Mouse (Mus musculus) urinary bladder, postnatal 10 days (tissue): ENCODE data around the gene Pnmt.

ENCODE experiments used
- DNase-seq: peaks from one replicate; pipeline ENCODE4 v3.0.0; 2022; ENCODE audit warnings: low spot score

Gene Pnmt

GRCm38 (mm10) chr11:98384721-98385637 is 1.3 kb upstream of the Pnmt start:
- no peak for DNase-seq

GRCm38 (mm10) chr11:98386596-98386995 is 346 bp downstream of the Pnmt start:
- no peak for DNase-seq

GRCm38 (mm10) chr11:98387056-98387577 is 867 bp downstream of the Pnmt start:
- no peak for DNase-seq

- DNase-seq: no peak
These were observed 2.0 kb downstream of the Pnmt start for GRCm38 (mm10) chr11:98388282-98388681.

- DNase-seq: no peak
These were observed 3.1 kb downstream of the Pnmt start for GRCm38 (mm10) chr11:98389221-98389780.

GRCm38 (mm10) chr11:98390141-98390540 is 3.9 kb downstream of the Pnmt start:
- no peak for DNase-seq

- DNase-seq: no peak
These were observed 5.8 kb downstream of the Pnmt start for GRCm38 (mm10) chr11:98392034-98392433.

- DNase-seq: no peak
These were observed 6.4 kb downstream of the Pnmt start for GRCm38 (mm10) chr11:98392645-98393044.

GRCm38 (mm10) chr11:98393317-98393716 is 7.1 kb downstream of the Pnmt start:
- no peak for DNase-seq

- DNase-seq: no peak
These were observed 8.1 kb downstream of the Pnmt start for GRCm38 (mm10) chr11:98394301-98394700.

- no peak for DNase-seq
These were observed 8.8 kb downstream of the Pnmt start for GRCm38 (mm10) chr11:98395041-98395440.

- DNase-seq: no peak
These were observed 11.7 kb downstream of the Pnmt start for GRCm38 (mm10) chr11:98397946-98398345.

- DNase-seq: peak; percentile 39
These were observed 14.0 kb downstream of the Pnmt start, which contains the start of gene Pgap3 for GRCm38 (mm10) chr11:98400161-98400726. Gene Pgap3 (minus strand): TSS chr11:98400490.

- DNase-seq: no peak
These were observed 14.6 kb downstream of the Pnmt start for GRCm38 (mm10) chr11:98400816-98401215.

GRCm38 (mm10) chr11:98406621-98407020 is 20.4 kb downstream of the Pnmt start:
- DNase-seq: no peak

- DNase-seq: no peak
These were observed 22.6 kb downstream of the Pnmt start for GRCm38 (mm10) chr11:98408872-98409271.

GRCm38 (mm10) chr11:98409341-98409822 is 23.1 kb downstream of the Pnmt start:
- DNase-seq: no peak

- peak; percentile 38 for DNase-seq
These were observed 26.1 kb downstream of the Pnmt start, which contains the start of gene Erbb2 for GRCm38 (mm10) chr11:98412273-98412796. Gene Erbb2 (plus strand): TSS chr11:98412470.

- DNase-seq: no peak
These were observed 26.6 kb downstream of the Pnmt start for GRCm38 (mm10) chr11:98412797-98413301.

GRCm38 (mm10) chr11:98413731-98414130 is 27.5 kb downstream of the Pnmt start:
- DNase-seq: no peak

- no peak for DNase-seq
These were observed 27.9 kb downstream of the Pnmt start for GRCm38 (mm10) chr11:98414162-98414561.

- DNase-seq: no peak
These were observed 30.8 kb downstream of the Pnmt start for GRCm38 (mm10) chr11:98417074-98417473.
